Mouse (Mus musculus) G1E (cell line): ENCODE measurements around the gene Rere.
"Not testable (repeated sequence)": the region's sequence is repeated elsewhere in the genome, so short reads cannot be mapped to it uniquely, and the experiment has no call there.

ENCODE experiments used
- CTCF ChIP-seq: IDR thresholded peaks from 2 replicates; pipeline ENCODE4 v1.5.1; 2012; ENCODE audit warnings: low read depth, low read length, inconsistent platforms, mixed read lengths
- GATA1 ChIP-seq: IDR thresholded peaks from 2 replicates; pipeline ENCODE4 v1.6.1; 2012; ENCODE audit warnings: borderline replicate concordance, low read length, inconsistent platforms, mixed read lengths
- GATA2 ChIP-seq: IDR thresholded peaks from 2 replicates; pipeline ENCODE4 v1.6.1; 2012; ENCODE audit warnings: low read depth, low read length, inconsistent platforms, borderline replicate concordance
- TAL1 ChIP-seq: conservative IDR thresholded peaks from 2 replicates; pipeline ENCODE4 v1.6.1; 2012; ENCODE audit warnings: low read depth, low read length, inconsistent platforms, mixed read lengths

DNA sequence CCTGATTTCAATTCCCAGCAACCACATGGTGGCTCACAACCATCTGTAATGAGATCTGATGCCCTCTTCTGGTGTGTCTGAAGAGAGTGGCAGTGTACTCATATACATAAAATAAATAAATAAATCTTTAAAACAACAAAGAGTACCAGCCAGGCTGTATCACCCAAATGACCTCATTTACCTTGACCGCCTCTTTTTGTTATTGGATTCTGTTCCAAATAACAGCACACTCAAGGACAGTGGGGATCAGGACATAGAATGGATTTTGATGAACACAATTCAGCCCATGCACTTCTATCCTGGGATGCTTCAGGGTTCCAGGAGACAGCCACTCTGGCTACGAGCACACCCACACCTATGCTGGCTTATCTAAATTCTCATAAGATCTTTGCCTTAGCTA is 319.1 kb downstream of the Rere start:
- TF ChIP-seq CTCF, TAL1, GATA1, GATA2: not testable (repeated sequence)
